Mouse (Mus musculus) embryo, embryonic 11 days (tissue): ENCODE results near the gene Ino80b.
A peak's percentile ranks its signal among the peaks of the same experiment; 100 is the strongest.

Source experiments
- DNase-seq: peaks from one replicate; pipeline ENCODE4 v3.0.0-alpha.2; 2015

Gene Ino80b

DNA sequence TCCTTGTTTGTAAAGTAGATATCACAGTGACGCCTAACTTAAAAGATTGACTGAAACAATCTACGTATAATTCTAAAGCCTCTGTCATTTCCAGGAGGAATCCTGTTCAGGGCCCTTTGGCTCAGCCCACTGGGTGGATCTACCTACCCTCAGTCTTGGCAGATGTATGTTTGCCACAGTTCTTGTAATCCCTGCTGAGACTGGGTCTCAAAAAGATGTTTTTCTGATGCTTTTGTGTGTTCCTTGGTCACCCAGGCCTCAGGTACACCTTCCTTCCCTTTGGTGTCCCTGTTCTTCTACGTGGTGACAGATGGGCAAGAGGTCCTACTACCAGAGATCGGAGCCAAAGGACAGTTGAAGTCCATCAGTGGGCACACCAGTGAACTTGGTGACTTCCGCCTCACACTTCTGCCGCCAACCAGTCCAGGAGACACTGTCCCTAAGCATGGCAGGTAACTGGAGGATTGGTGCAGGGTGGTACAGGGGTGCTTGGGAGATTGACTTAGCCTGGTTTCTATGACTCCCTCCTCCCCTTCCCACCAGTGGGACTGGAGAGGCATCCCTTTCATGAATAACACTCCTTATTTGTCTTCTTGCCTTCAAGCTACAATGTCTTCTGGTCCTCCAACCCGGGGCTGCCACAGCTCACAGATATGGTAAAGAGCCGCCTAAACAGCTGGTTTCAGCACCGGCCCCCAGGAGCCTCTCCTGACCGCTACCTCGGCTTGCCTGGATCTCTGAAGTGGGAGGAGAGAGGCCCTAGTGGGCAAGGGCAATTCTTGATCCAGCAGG lies 8.7 kb downstream of the Ino80b start:
- DNase-seq, result no peak

DNA sequence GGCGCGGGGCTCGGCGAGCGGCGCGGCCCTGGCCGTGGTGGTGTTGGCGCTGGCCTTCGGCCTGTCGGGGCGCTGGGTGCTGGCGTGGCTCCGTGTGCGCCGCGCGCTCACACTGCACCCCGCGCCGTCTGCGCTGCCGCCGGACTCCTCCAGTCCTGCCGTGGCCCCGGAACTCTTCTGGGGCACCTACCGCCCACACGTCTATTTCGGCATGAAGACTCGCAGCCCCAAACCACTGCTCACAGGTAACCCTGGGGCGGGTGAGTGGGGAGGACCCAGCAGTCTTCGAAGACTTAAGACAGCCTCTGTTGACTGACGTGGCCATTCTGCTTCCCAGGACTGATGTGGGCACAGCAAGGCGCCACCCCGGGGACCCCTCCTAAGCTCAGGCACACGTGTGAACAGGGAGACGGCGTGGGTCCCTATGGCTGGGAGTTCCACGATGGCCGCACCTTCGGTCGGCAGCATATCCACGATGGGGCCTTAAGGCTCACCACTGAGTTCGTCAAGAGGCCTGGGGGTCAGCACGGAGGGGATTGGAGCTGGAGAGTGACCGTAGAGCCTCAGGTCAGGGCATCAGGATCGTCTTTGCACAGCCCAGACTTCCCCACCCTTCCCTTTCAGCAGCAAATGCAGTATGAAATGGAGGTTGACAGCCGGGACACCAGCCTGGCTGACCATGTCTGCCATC lies 9.4 kb downstream of the Ino80b start:
- DNase-seq, result no peak

DNA sequence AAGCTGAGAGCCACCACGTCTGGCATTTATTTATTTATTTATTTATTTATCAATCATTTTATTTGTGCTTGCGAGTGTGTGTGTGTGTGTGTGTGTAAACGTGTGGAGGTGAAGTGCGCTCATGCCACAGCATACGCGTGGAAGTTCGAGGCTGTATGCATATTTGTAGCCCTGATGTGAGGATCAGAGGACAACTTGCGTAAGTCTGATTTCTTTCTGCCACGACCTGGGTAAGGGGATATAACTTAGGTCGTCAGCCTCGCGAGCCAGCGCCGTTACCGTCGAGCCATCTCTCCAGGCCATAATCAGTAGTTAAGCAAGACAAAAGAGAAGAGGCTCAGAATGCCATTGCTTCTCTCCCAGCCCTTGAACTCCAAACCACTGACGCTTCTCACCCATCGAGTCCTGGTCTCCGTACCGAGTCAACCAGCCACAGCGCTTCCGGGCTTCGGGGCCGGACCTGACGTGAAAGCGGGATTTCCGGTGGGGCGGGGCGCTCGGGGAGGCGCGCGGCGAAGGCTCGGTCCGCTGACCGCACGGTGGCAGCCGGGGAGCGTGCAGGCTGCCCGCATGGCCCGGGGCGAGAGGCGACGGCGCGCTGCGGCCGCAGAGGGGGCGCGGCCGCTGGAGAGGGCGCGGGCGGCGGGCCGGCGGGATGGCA lies 10.1 kb downstream of the Ino80b start, which contains the start of gene Mogs:
Gene Mogs (plus strand): TSS at position 486 of the 661 bp plus-strand sequence.
- DNase-seq, result peak; percentile 96

- DNase-seq, result no peak
Observed at GRCm38 (mm10) chr6:83111510-83112136, 13.6 kb downstream of the Ino80b start.

- DNase-seq, result peak; percentile 89
Observed at GRCm38 (mm10) chr6:83108762-83109668, 16.2 kb downstream of the Ino80b start, which contains the start of gene Mrpl53. Gene Mrpl53 (plus strand): TSS chr6:83109040.

DNA sequence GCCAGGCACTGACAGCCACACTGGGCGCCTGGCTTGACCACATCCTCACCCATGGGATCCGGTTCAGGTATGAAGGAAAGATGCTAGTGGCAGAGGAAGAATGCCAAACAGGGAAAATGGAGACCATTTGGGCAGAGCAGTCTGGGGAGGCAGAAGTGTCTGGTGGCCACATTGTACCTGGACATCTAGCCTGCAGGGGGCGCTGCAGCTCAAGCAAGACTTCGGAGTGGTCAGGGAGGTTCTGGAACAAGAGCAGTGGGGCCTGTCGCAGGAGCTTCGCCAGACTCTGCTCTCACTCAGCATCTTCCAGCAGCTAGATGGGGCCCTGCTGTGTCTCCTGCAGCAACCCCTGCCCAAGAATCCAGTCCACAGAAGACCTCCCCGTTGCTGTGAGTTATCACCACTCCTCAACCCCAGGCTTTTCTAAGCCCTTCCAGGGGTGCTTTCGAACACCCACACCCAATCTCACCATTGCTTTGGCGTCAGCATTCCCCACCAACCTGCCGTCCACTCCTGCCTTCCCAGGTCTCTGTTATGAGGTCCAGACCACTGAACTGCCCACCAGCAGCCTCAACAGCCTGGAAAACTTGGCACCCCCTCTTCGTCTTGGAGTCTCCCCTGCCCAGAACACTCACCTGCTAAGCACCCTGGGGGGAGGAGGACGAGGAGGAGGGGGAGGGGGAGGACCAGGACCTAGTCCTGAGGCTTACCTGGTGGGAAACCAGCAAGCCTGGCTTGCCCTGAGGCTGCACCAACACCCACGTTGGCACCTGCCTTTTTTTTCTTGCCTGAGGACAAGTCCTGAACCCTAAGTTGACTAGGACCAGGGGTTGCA lies 17.4 kb downstream of the Ino80b start:
- peak; percentile 86 for DNase-seq

DNA sequence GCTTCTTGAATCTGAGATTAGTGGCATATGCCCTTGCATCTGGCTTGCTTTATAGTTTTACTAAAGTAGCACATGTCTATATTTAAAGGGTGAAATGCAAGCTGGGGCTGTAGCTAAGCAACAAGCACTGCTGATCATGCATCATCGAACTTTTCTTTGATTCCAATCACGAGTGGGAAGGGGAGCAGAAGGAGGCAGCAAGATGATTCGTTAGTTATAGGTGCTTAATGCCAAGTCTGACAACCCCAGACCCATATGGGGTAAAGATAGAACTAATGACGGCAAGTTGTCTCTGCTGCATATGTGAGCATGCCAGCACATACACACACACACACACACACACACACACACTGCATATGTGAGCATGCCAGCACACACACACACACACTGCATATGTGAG lies 21.1 kb downstream of the Ino80b start:
- no peak for DNase-seq

DNA sequence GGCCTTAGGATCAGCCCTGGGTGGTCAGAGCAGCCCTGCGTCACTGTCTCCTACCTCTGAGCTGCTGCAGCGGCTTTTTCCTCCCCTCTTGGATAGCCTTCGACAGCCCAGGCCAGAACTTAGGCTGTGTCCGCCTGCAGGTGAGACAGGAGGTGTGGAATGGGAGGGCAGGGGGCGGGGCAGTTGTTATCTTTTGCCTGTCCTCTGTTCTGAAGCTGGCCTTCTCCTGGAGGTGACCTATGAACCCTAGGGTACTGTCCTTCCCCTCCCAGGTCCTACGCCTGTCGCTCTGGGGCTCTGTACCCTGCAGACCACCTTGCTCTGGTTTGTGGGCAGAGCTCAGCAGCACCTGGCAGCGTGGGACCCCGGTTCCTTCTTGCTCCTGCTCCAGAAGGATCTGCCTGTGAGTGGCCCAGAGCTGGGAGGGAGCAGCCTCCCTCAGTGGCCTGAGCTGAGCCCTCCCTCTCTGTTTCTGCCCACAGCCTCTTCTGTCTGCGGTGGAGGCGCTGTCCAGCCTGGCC lies 22.0 kb downstream of the Ino80b start:
- DNase-seq, result no peak

DNA sequence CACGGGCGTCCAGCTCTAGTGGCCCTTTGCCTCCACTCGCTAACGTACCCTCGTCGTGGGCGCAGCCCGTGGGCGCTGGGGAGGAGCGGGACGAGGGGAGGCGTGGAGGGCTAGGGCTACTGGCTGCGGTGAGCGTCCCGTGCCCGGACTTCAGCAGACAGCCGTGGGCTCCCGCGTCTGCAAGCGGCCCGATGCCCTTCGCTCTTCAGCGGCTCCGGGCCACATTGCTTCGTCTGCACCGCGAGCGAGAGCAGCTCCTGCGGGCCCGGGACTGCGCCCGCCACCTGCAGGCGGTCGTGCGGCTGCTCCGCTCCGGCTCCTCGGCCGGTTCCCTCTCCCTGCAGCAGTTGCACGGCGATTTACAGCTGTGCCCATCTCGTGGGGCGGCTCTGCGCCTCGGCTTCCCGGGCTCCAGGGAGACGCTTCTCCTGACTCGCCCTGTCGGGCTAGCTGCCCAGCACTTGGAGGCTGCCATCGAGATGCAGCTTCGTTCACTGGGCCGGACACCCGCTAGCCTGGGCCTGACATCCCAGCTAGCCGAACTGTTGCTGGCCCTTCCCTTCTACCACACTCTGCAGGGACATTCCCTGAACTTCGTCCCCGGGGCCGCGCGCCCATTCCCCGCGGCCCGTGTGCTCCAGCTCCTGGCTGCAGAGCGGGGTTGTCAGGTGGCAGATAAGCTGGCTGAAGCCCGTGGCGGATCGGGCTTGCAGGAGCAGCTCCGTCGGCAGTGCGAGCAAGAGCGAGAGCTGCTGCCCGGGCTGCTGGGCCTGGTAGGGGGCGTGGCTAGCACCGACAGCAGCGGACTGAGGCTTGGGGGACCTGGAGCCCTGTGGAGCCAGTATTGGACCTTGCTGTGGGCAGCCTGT lies 23.3 kb downstream of the Ino80b start:
- DNase-seq, result peak; percentile 84

DNA sequence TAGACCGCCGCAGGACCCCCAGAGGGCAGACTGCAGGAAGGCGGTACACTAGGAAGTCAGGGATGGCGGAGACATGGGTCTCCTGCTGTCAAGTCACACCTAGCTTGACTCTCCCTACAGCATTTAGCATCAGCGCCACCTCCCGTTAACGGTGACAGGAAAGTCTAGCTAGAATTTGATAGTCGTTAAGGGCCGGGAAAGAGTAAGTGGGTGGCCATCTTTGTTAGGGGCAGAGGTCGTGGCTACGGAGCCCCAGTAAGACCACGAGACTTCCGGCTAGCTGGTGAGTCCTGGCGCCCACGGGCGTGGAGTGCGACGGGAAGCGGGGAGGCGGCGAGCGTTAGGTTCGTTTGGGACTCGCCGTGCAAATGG lies 23.9 kb downstream of the Ino80b start, which contains the start of the genes Ccdc142 and Gm42688:
Gene Ccdc142 (plus strand): TSS at position 286 of the 372 bp plus-strand sequence.
Gene Gm42688 (plus strand): TSS at position 302 of the 372 bp plus-strand sequence.
- peak; percentile 92 for DNase-seq

GRCm38 (mm10) chr6:83098411-83098810 lies 26.8 kb downstream of the Ino80b start:
- no peak for DNase-seq

DNA sequence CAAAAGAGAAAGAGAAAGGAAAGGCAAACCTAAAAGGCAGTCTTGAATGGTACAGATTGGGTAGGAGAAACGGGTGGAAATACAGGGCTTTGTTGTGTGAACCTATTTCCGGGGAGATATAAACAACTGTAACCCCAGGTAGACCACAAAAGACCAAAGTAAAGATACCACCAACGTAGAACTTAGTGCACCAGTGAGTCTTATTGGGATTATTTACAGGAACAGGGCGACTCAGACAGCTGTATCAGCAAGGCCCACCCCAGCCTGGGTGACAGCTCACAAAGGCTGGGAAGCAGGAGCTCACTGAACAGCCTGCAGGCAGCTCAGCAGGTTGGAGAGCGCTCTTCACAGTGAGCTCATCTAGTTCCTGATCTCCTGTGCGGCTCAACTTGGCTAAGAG lies 29.3 kb downstream of the Ino80b start:
- DNase-seq, result no peak

DNA sequence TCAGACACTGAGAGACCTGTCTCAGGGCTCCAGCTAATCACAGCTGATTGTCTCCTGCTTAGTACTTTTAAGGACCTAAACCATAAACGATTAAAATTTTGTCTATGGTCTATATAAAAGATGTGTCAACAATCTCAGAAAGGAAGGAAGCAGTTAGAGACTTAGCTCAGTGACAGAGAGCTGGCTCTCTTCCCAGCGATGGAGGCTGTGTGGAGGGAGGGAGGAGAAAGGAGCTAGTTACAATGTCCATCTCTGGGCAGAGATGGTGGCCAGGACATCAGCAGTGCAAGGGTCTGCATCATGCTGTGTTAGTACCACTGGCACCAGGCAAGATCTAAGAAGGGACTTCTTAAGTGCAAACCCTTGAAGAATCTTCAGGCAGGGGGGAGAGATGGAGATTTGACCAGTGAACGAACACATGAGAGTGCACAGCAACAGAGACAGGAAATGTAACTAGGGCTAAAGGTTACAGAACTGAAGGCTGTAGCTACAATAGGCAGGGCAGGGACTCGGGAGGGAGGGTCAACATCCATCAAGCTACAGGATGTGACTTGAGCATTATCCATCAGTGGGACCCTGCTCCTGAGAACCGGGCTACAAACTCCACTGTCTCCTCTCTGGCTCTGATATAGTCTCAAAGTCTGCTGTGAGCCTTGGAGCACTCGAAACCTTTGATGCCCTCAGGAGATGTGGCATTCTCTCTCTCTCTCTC lies 32.7 kb downstream of the Ino80b start:
- DNase-seq, result no peak

DNA sequence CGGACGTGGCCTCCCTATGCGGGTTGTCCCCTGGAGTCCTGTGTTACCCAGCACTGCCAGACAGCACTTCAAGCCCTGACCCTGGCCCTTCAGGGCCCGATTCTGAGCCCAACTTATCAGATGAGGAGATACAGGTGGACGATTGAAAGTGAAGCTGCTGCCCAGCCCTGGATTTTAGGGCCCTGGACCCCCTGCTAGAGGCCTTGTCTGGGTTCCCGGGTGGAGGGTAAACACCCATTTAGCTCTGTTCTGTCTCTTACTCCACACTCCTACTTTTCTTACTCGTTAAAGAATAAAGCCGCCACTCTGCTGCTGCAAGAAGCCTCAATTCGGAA lies 37.3 kb downstream of the Ino80b start:
- no peak for DNase-seq

DNA sequence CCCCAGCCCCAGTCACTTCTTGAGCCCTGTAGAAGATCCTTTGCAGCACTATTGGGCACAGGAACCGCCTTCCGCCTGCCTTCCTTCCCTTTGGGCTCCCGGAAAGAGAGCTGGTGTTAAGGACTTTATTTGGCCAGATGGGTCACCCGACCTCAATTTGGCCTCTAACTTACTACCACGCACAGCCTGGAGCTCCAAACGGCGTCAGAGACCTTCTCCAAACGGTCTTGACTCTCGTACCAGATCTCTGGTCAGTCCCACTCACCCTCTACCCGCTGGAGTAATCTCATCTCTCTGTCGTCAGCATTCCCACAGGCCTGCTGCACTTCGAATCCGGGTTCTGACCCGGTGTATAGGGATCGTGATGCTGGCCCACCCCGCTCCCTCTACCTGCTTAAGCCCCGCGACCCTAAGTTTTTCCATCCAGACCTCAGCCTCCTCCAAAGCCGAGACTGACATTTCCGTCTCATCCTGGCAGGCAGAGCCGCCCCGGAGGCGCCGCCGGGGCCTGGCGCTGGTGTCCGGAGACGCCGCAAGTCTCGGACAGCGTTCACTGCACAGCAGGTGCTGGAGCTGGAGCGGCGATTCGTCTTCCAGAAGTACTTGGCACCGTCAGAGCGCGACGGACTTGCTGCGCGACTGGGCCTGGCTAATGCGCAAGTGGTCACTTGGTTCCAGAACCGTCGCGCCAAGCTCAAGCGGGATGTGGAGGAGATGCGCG lies 37.9 kb downstream of the Ino80b start:
- DNase-seq, result peak; percentile 55

DNA sequence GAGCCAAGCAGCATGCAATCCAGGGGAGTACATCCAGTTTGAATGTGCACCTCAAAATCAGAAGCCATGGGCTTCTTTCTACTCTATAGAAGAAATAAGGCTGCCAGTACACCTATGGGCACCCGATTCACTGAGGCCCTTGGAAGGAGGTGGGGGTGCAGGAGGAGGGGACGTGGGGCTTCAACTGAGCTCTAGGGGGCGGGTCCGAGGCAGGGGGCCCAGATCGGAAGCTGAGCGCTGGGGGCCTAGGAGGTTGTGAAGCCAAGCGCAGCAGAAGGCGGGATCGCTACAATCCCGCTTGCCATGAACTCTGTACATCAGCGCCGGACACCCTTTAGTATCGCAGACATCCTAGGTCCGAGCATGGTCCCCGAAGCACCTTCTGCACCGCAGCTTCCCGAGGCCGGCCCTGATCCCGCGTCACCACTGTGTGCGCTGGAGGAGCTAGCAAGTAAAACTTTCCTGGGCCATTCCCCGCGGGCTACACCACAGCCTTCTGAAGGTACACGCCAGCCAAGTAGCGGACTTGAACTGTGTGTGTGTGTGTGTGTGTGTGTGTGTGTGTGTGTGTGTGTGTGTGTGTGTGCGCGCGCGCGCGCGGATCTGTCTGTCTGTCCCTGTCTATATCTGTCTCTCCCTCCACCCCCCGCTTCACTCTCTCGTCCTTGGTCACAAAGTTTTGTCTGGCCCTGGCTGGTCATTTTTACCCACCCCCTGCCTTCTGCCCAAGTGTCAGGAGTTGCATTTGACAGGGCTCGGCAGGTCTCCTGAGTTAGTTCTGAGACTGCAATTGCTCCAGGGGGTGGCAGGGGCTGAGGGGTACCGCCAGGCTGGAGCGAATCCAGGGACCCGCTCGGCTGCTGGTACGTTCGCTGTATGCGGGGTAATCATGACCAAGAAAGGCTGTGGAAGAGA lies 38.9 kb downstream of the Ino80b start, which contains the start of gene Lbx2:
Gene Lbx2 (plus strand): TSS at position 247 of the 915 bp plus-strand sequence.
- DNase-seq, result peak; percentile 39

GRCm38 (mm10) chr6:83084477-83084876 lies 40.8 kb downstream of the Ino80b start:
- no peak for DNase-seq
